9 mouse cellular contexts compared by ENCODE assay signal in genomic region chr1:33721020-33721419, GRCm38 (mm10). TPM values are rescaled to one million over a fixed set of nuclear protein-coding genes. Genes with fewer than 3 reads are reported as not detected.
DNase-seq lines count a peak whose midpoint lies in the region; ATAC-seq and TF ChIP-seq lines count a peak whose summit lies in the region.
"Had no signal": no experiment of that assay in that cellular context is flagged by ENCODE, and none has a peak within 500 bp of the region (broad histone marks: within the 10 kb centered on the region; RNA-seq: fewer than 3 reads in every experiment).

No protein-coding gene starts in this region.

- H3K4me3 ChIP-seq in heart, embryonic 10.5 days, result peak overlapping the region; percentile 78; the same call in 1 of the 2 replicates
- H3K4me3 ChIP-seq in E14TG2a.4 (replicated peaks; ENCODE audit: low read length), result peak overlapping the region; percentile 91
- H3K4me3 ChIP-seq in forebrain, embryonic 15.5 days, result peak overlapping the region; percentile 70
- H3K4me3 ChIP-seq in liver, embryonic 15.5 days (replicated peaks), result 0 out of 2 replicates have a peak overlapping the region, but pooled peaks have one; percentile 74

- peak overlapping the region; percentile 82 for H3K9ac ChIP-seq in forebrain, embryonic 15.5 days (replicated peaks)
- no peak overlapping the region for H3K9ac ChIP-seq in liver, embryonic 15.5 days

- H3K4me2 ChIP-seq in forebrain, embryonic 15.5 days (replicated peaks), result peak overlapping the region; percentile 47
- peak overlapping the region; percentile 93 for H3K4me2 ChIP-seq in liver, embryonic 15.5 days

- H3K27ac ChIP-seq in heart, embryonic 10.5 days, result no peak overlapping the region
- H3K27ac ChIP-seq in forebrain, embryonic 15.5 days (replicated peaks), result no peak overlapping the region
- no peak overlapping the region for H3K27ac ChIP-seq in liver, embryonic 15.5 days (replicated peaks)
- H3K27ac ChIP-seq: macrophage had no signal

- no peaks in the 10 kb centered on the region for H3K27me3 ChIP-seq in heart, embryonic 10.5 days (ENCODE audit: insufficient read depth, poor library complexity, severe bottlenecking)
- no peaks in the 10 kb centered on the region for H3K27me3 ChIP-seq in E14TG2a.4 (ENCODE audit: insufficient read depth, low read length)
- no peaks in the 10 kb centered on the region for H3K27me3 ChIP-seq in forebrain, embryonic 15.5 days
- 0 out of 2 replicates have a peak, but pooled peaks cover 5% of the 10 kb centered on the region for H3K27me3 ChIP-seq in liver, embryonic 15.5 days

- H3K36me3 ChIP-seq in heart, embryonic 10.5 days, result peaks cover 41% of the 10 kb centered on the region
- H3K36me3 ChIP-seq in E14TG2a.4 (ENCODE audit: insufficient read depth, low read length), result peaks cover 42% of the 10 kb centered on the region
- peaks cover 39% of the 10 kb centered on the region for H3K36me3 ChIP-seq in forebrain, embryonic 15.5 days
- peaks cover 30% of the 10 kb centered on the region for H3K36me3 ChIP-seq in liver, embryonic 15.5 days (replicated peaks)

- peaks cover 6% of the 10 kb centered on the region; the same call in 1 of the 2 replicates for H3K4me1 ChIP-seq in heart, embryonic 10.5 days
- H3K4me1 ChIP-seq in E14TG2a.4 (replicated peaks; ENCODE audit: low read depth, low read length), result peaks cover 47% of the 10 kb centered on the region
- peaks cover 23% of the 10 kb centered on the region for H3K4me1 ChIP-seq in forebrain, embryonic 15.5 days
- H3K4me1 ChIP-seq in liver, embryonic 15.5 days (replicated peaks), result peaks cover 16% of the 10 kb centered on the region

- DNase-seq in heart, embryonic 10.5 days (ENCODE audit: low spot score), result no peak
- DNase-seq in heart, adult 8-10 months (ENCODE audit: low spot score), result no peak
- no peak for DNase-seq in thymus, postnatal 14 days
- DNase-seq in gastrocnemius, postnatal 4 days (ENCODE audit: low spot score in 2 of 2), result no peak

- WGBS in heart, embryonic 10.5 days, result 84% methylated on average over 7 of the region's 7 CpGs
- 64% methylated on average over 7 of the region's 7 CpGs for WGBS in forebrain, embryonic 15.5 days
- 76% methylated on average over 7 of the region's 7 CpGs for WGBS in liver, embryonic 15.5 days (ENCODE audit: insufficient replicate concordance)

- ATAC-seq in forebrain, embryonic 15.5 days (replicated peaks), result no peak
- no peak for ATAC-seq in liver, embryonic 15.5 days (ENCODE audit: insufficient read depth)
- no peak for ATAC-seq in cerebellum, adult (ENCODE audit: insufficient number of reproducible peaks, low FRiP score, low TSS enrichment)

- TF ChIP-seq CTCF in E14TG2a.4 (conservative IDR thresholded peaks at IDR 0.05; ENCODE audit: low read length), result no peak

- no peaks in the 10 kb centered on the region for H3K9me3 ChIP-seq in heart, embryonic 10.5 days
- no peaks in the 10 kb centered on the region for H3K9me3 ChIP-seq in E14TG2a.4 (ENCODE audit: low read length)
- H3K9me3 ChIP-seq in forebrain, embryonic 15.5 days, result no peaks in the 10 kb centered on the region
- H3K9me3 ChIP-seq in liver, embryonic 15.5 days (replicated peaks), result no peaks in the 10 kb centered on the region

RNA-seq across cellular contexts. Expression of gene Rab23, which starts 1.3 kb away (rescaled TPM):
- polyA plus RNA-seq in heart, embryonic 10.5 days (2016; fragmentation: Nextera tagmentation; extraction: Ambion mirVana), result 16.1 and 18.1 TPM in 2 replicates
- total RNA-seq in heart, adult 8-10 months (2022), result 10 to 100 TPM in 1 of 4 experiments, 1 to 10 TPM in 3; 6.2 to 10.6 (median 6.8) TPM
- polyA plus RNA-seq in forebrain, embryonic 15.5 days (2015; fragmentation: Nextera tagmentation; extraction: Ambion mirVana), result 35.3 and 36.3 TPM in 2 replicates
- polyA plus RNA-seq in liver, embryonic 15.5 days (2015; fragmentation: Nextera tagmentation; extraction: Ambion mirVana), result 3.7 and 4.7 TPM in 2 replicates
- total RNA-seq in gastrocnemius, postnatal 4 days (2021), result 10 to 100 TPM; 18.4 to 19.7 TPM

RNA-seq across cellular contexts. Expression of gene Bag2, which starts 36.6 kb away (rescaled TPM):
- 104 and 115 TPM in 2 replicates for polyA plus RNA-seq in heart, embryonic 10.5 days (2016; fragmentation: Nextera tagmentation; extraction: Ambion mirVana)
- total RNA-seq in heart, adult 8-10 months (2022), result 10 to 100 TPM; 34.4 to 43.4 (median 38.5) TPM
- 23.7 and 25.0 TPM in 2 replicates for polyA plus RNA-seq in forebrain, embryonic 15.5 days (2015; fragmentation: Nextera tagmentation; extraction: Ambion mirVana)
- 47.7 and 48.7 TPM in 2 replicates for polyA plus RNA-seq in liver, embryonic 15.5 days (2015; fragmentation: Nextera tagmentation; extraction: Ambion mirVana)
- 10 to 100 TPM; 40.1 to 51.1 TPM for total RNA-seq in gastrocnemius, postnatal 4 days (2021)

RNA-seq across cellular contexts. Expression of gene Prim2, which starts 51.4 kb away (rescaled TPM):
- 30.1 and 35.0 TPM in 2 replicates for polyA plus RNA-seq in heart, embryonic 10.5 days (2016; fragmentation: Nextera tagmentation; extraction: Ambion mirVana)
- 1 to 10 TPM; 1.5 to 2.4 (median 1.8) TPM for total RNA-seq in heart, adult 8-10 months (2022)
- 33.5 and 35.0 TPM in 2 replicates for polyA plus RNA-seq in forebrain, embryonic 15.5 days (2015; fragmentation: Nextera tagmentation; extraction: Ambion mirVana)
- 33.4 and 34.4 TPM in 2 replicates for polyA plus RNA-seq in liver, embryonic 15.5 days (2015; fragmentation: Nextera tagmentation; extraction: Ambion mirVana)
- total RNA-seq in gastrocnemius, postnatal 4 days (2021), result 10 to 100 TPM; 11.9 to 12.3 TPM
